Mouse (Mus musculus) retina, postnatal 7 days (tissue): Measurements from ENCODE around the gene Chsy1.
A peak's percentile ranks its signal among the peaks of the same experiment; 100 is the strongest.

Experiments used
- DNase-seq: peaks from one replicate; pipeline ENCODE4 v3.0.0-alpha.2; 2012; ENCODE audit warnings: low read depth, low spot score

The Chsy1 gene

GRCm38 (mm10) chr7:66212887-66213286 lies 103.6 kb downstream of the Chsy1 start:
- DNase-seq: no peak

- peak; percentile 92 for DNase-seq
Observed at GRCm38 (mm10) chr7:66214477-66214876, 105.2 kb downstream of the Chsy1 start.

GRCm38 (mm10) chr7:66215911-66216310 lies 106.6 kb downstream of the Chsy1 start:
- DNase-seq: no peak

- DNase-seq: no peak
Observed at GRCm38 (mm10) chr7:66217011-66217410, 107.7 kb downstream of the Chsy1 start.

- no peak for DNase-seq
Observed at GRCm38 (mm10) chr7:66217531-66218094, 108.3 kb downstream of the Chsy1 start.

- no peak for DNase-seq
Observed at GRCm38 (mm10) chr7:66218193-66219014, 109.1 kb downstream of the Chsy1 start.

GRCm38 (mm10) chr7:66219028-66219793 lies 109.9 kb downstream of the Chsy1 start:
- DNase-seq: no peak

- DNase-seq: no peak
Observed at GRCm38 (mm10) chr7:66219794-66220227, 110.5 kb downstream of the Chsy1 start.

- no peak for DNase-seq
Observed at GRCm38 (mm10) chr7:66222621-66223091, 113.3 kb downstream of the Chsy1 start.
